Mouse (Mus musculus): Measurements from ENCODE around the gene Gm10318.

DNA sequence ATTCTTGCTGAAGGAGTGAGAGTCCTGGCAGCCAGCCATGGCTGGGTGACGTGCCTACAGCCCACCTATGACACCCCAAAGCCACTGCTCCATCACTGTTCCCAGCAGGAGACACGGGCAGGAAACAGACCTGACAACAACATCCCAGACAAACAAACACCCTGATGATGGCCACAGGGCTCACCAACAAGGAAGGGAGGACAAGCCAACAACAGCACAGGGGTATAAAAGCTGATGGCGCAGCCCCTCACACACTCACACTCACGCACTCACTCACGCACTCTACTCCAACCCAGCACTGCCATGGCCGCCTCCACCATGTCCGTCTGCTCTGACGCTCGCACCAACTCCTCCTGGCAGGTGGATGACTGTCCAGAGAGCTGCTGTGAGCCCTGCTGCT lies at the start of gene Gm10318:
- TF ChIP-seq CTCF (IDR thresholded peaks at IDR 0.05; ENCODE audit: borderline replicate concordance, insufficient read depth, low read depth, low read length) (no peak), POLR2A (IDR thresholded peaks at IDR 0.05; ENCODE audit: borderline replicate concordance, insufficient read depth, low read length) (no peak)
